Mouse (Mus musculus) left cerebral cortex, postnatal 36 days (tissue): ENCODE results near the gene Lasp1. TPM values are rescaled to one million over a fixed set of nuclear protein-coding genes. Genes with fewer than 3 reads are reported as not detected.

Source experiments
- total RNA-seq, 2 experiments: library from RNA; stranded (reverse); gene quantifications; 2 replicates each; pipeline ENCODE4 v1.2.3; 2021

The Lasp1 gene
- total RNA-seq, 2 experiments from 2014 or later: 175 to 183 TPM

Other genes starting within 250 kb of the Lasp1 start
- 100 to 1,000 TPM; 326 to 349 TPM for gene Srcin1, start 222.8 kb upstream of the Lasp1 start, total RNA-seq
- gene Epop, start 169.3 kb upstream of the Lasp1 start, total RNA-seq: 100 to 1,000 TPM in 1 of 2 experiments, 10 to 100 TPM in 1; 90.9 to 102 TPM
- gene Mllt6, start 135.6 kb upstream of the Lasp1 start, total RNA-seq: 100 to 1,000 TPM; 129 to 134 TPM
- gene Cisd3, start 113.2 kb upstream of the Lasp1 start, total RNA-seq: 10 to 100 TPM; 56.0 to 59.3 TPM
- 10 to 100 TPM; 27.5 to 35.7 TPM for gene Pcgf2, start 98.5 kb upstream of the Lasp1 start, total RNA-seq
- 100 to 1,000 TPM; 116 to 125 TPM for gene Psmb3, start 95.6 kb upstream of the Lasp1 start, total RNA-seq
- gene Pip4k2b, start 54.3 kb upstream of the Lasp1 start, total RNA-seq: 100 to 1,000 TPM; 113 to 114 TPM
- 10 to 100 TPM; 20.2 to 20.7 TPM for gene Cwc25, start 32.4 kb upstream of the Lasp1 start, total RNA-seq
- 1 to 10 TPM in 1 of 2 experiments, not detected in 1; 1.1 TPM for gene 1700001P01Rik, start 23.1 kb upstream of the Lasp1 start, total RNA-seq
- 100 to 1,000 TPM; 330 to 339 TPM for gene Rpl23, start 16.6 kb upstream of the Lasp1 start, total RNA-seq
- gene B230217C12Rik, start 41.8 kb downstream of the Lasp1 start, total RNA-seq: 10 to 100 TPM; 79.9 to 81.0 TPM
- gene Fbxo47, start 85.2 kb downstream of the Lasp1 start, total RNA-seq: 1 to 10 TPM; 1.9 to 3.7 TPM
- gene Plxdc1, start 187.4 kb downstream of the Lasp1 start, total RNA-seq: 10 to 100 TPM; 26.3 to 39.3 TPM
- 1 to 10 TPM in 1 of 2 experiments, under 1 TPM in 1; 0.93 to 1.7 TPM for gene Arl5c, start 197.2 kb downstream of the Lasp1 start, total RNA-seq
- 100 to 1,000 TPM; 149 to 163 TPM for gene Cacnb1, start 224.0 kb downstream of the Lasp1 start, total RNA-seq
- gene Rpl19, start 227.7 kb downstream of the Lasp1 start, total RNA-seq: 100 to 1,000 TPM; 524 to 620 TPM